Mouse (Mus musculus): ENCODE measurements around the gene Bnipl. TPM values are rescaled to one million over a fixed set of nuclear protein-coding genes. Genes with fewer than 3 reads are reported as not detected.

Gene Bnipl
- polyA plus RNA-seq, 1 experiment from 2014 or later, result 0.38 TPM

GRCm38 (mm10) chr3:95232771-95233170 lies 18.2 kb downstream of the Bnipl start:
- Histone ChIP-seq H3K4me1 (peaks cover 27% of the 10 kb centered on the region), H3K4me3 (no peak overlapping the region), H3K27me3 (no peaks in the 10 kb centered on the region), H3K4me2 (replicated peaks) (no peak overlapping the region), H3K36me3 (peaks cover 60% of the 10 kb centered on the region), H3K9ac (replicated peaks) (no peak overlapping the region), H3K9me3 (no peaks in the 10 kb centered on the region), H3K27ac (replicated peaks) (no peak overlapping the region)
- no peak for ATAC-seq (ENCODE audit: low FRiP score, low read depth)
- 89% methylated on average over 7 of the region's 7 CpGs for WGBS

GRCm38 (mm10) chr3:95231298-95232221 lies 19.4 kb downstream of the Bnipl start, which contains the start of gene Mllt11:
Gene Mllt11, minus strand, starts transcription at chr3:95232171.
- peak within 1 kb of the TSS; percentile 78 for H3K4me2 ChIP-seq (replicated peaks)
- H3K4me1 ChIP-seq, result peaks cover 31% of the 10 kb centered on the region
- no peaks in the 10 kb centered on the region for H3K27me3 ChIP-seq
- H3K27ac ChIP-seq (replicated peaks), result peak within 1 kb of the TSS; percentile 97
- ATAC-seq (ENCODE audit: low FRiP score, low read depth), result no peak
- H3K9me3 ChIP-seq, result no peaks in the 10 kb centered on the region
- peaks cover 49% of the 10 kb centered on the region for H3K36me3 ChIP-seq
- WGBS, result 82% methylated on average over 13 of the region's 13 CpGs
- H3K4me3 ChIP-seq, result peak within 1 kb of the TSS; percentile 76
- peak within 1 kb of the TSS; percentile 28; the same call in 1 of the 2 replicates for H3K9ac ChIP-seq (replicated peaks)

GRCm38 (mm10) chr3:95230495-95231297 lies 20.3 kb downstream of the Bnipl start:
- WGBS, result 36% methylated on average over 8 of the region's 8 CpGs
- H3K27ac ChIP-seq (replicated peaks), result peak overlapping the region; percentile 97
- no peaks in the 10 kb centered on the region for H3K27me3 ChIP-seq
- H3K4me3 ChIP-seq, result peak overlapping the region; percentile 76
- peak overlapping the region; percentile 78 for H3K4me2 ChIP-seq (replicated peaks)
- peaks cover 39% of the 10 kb centered on the region for H3K4me1 ChIP-seq
- peak; percentile 45 for ATAC-seq (ENCODE audit: low FRiP score, low read depth)
- H3K36me3 ChIP-seq, result peaks cover 46% of the 10 kb centered on the region
- H3K9me3 ChIP-seq, result no peaks in the 10 kb centered on the region
- H3K9ac ChIP-seq (replicated peaks), result peak overlapping the region; percentile 85; the same call in 1 of the 2 replicates

- under 1% methylated on average over 13 of the region's 13 CpGs for WGBS
- Histone ChIP-seq H3K4me2 (replicated peaks) (peak overlapping the region; percentile 78), H3K36me3 (peaks cover 46% of the 10 kb centered on the region)
Measured at GRCm38 (mm10) chr3:95229781-95230494, 21.1 kb downstream of the Bnipl start.

GRCm38 (mm10) chr3:95228894-95229780 lies 21.9 kb downstream of the Bnipl start:
- ATAC-seq (ENCODE audit: low FRiP score, low read depth), result peak; percentile 3; the same call in 1 of the 2 replicates
- H3K36me3 ChIP-seq, result peaks cover 42% of the 10 kb centered on the region
- 0% methylated on average over 43 of the region's 43 CpGs for WGBS

More at GRCm38 (mm10) chr3:95229781-95230494, 21.1 kb downstream of the Bnipl start:
- no peaks in the 10 kb centered on the region for H3K9me3 ChIP-seq
- peak; percentile 27 for ATAC-seq (ENCODE audit: low FRiP score, low read depth)
- peak overlapping the region; percentile 85 for H3K9ac ChIP-seq (replicated peaks)
- H3K27me3 ChIP-seq, result no peaks in the 10 kb centered on the region
- peaks cover 42% of the 10 kb centered on the region for H3K4me1 ChIP-seq
- H3K4me3 ChIP-seq, result peak overlapping the region; percentile 76
- peak overlapping the region; percentile 97 for H3K27ac ChIP-seq (replicated peaks)

GRCm38 (mm10) chr3:95228148-95228893 lies 22.7 kb downstream of the Bnipl start, which contains the start of gene Cdc42se1:
Gene Cdc42se1, plus strand, starts transcription at chr3:95228732.
- ATAC-seq (ENCODE audit: low FRiP score, low read depth), result peak; percentile 83
- H3K27me3 ChIP-seq, result no peaks in the 10 kb centered on the region
- under 1% methylated on average over 57 of the region's 64 CpGs for WGBS
- peaks cover 41% of the 10 kb centered on the region for H3K36me3 ChIP-seq
- peak within 1 kb of the TSS; percentile 78 for H3K4me2 ChIP-seq (replicated peaks)
- peak within 1 kb of the TSS; percentile 85 for H3K9ac ChIP-seq (replicated peaks)
- H3K27ac ChIP-seq (replicated peaks), result peak within 1 kb of the TSS; percentile 97
- H3K4me1 ChIP-seq, result peaks cover 51% of the 10 kb centered on the region
- H3K4me3 ChIP-seq, result peak within 1 kb of the TSS; percentile 76
- H3K9me3 ChIP-seq, result no peaks in the 10 kb centered on the region

More at GRCm38 (mm10) chr3:95228894-95229780, 21.9 kb downstream of the Bnipl start:
- Histone ChIP-seq H3K27ac (replicated peaks) (peak overlapping the region; percentile 97), H3K9ac (replicated peaks) (peak overlapping the region; percentile 85), H3K27me3 (no peaks in the 10 kb centered on the region), H3K9me3 (no peaks in the 10 kb centered on the region), H3K4me2 (replicated peaks) (peak overlapping the region; percentile 78), H3K4me3 (peak overlapping the region; percentile 76), H3K4me1 (peaks cover 50% of the 10 kb centered on the region)

- H3K9me3 ChIP-seq, result no peaks in the 10 kb centered on the region
- peak overlapping the region; percentile 76 for H3K4me3 ChIP-seq
- no peak for ATAC-seq (ENCODE audit: low FRiP score, low read depth)
- H3K27ac ChIP-seq (replicated peaks), result peak overlapping the region; percentile 97
- H3K9ac ChIP-seq (replicated peaks), result peak overlapping the region; percentile 85
- H3K4me1 ChIP-seq, result peaks cover 53% of the 10 kb centered on the region
- peaks cover 41% of the 10 kb centered on the region for H3K36me3 ChIP-seq
- 24% methylated on average over 1 of the region's 1 CpGs for WGBS
- peak overlapping the region; percentile 78 for H3K4me2 ChIP-seq (replicated peaks)
- no peaks in the 10 kb centered on the region for H3K27me3 ChIP-seq
Measured at GRCm38 (mm10) chr3:95227214-95227613, 23.8 kb downstream of the Bnipl start.

- Histone ChIP-seq H3K4me3 (no peak overlapping the region), H3K9ac (replicated peaks) (0 out of 2 replicates have a peak overlapping the region, but pooled peaks have one; percentile 24), H3K27me3 (no peaks in the 10 kb centered on the region), H3K36me3 (peaks cover 60% of the 10 kb centered on the region), H3K4me1 (peaks cover 25% of the 10 kb centered on the region), H3K27ac (replicated peaks) (no peak overlapping the region), H3K4me2 (replicated peaks) (peak overlapping the region; percentile 14), H3K9me3 (no peaks in the 10 kb centered on the region)
- ATAC-seq (ENCODE audit: low FRiP score, low read depth), result no peak
- WGBS, result 20% methylated on average over 6 of the region's 6 CpGs
Measured at GRCm38 (mm10) chr3:95224295-95224694, 26.7 kb downstream of the Bnipl start.

- Histone ChIP-seq H3K4me3 (no peak overlapping the region), H3K27me3 (no peaks in the 10 kb centered on the region), H3K4me1 (peaks cover 25% of the 10 kb centered on the region), H3K9ac (replicated peaks) (no peak overlapping the region), H3K9me3 (no peaks in the 10 kb centered on the region), H3K27ac (replicated peaks) (no peak overlapping the region), H3K4me2 (replicated peaks) (no peak overlapping the region), H3K36me3 (peaks cover 64% of the 10 kb centered on the region)
- 89% methylated on average over 2 of the region's 2 CpGs for WGBS
- ATAC-seq (ENCODE audit: low FRiP score, low read depth), result no peak
Measured at GRCm38 (mm10) chr3:95223041-95223440, 28.0 kb downstream of the Bnipl start.

Data from midbrain, embryonic 12.5 days (tissue).